Mouse (Mus musculus) embryonic facial prominence, embryonic 11.5 days (tissue): ENCODE data around the gene Bricd5. TPM values are rescaled to one million over a fixed set of nuclear protein-coding genes. Genes with fewer than 3 reads are reported as not detected.

Experiments
- ATAC-seq: fragments of 200-750 bp; cut with Nextera tagmentation; replicated peaks from 2 replicates; pipeline ENCODE4 v1.8.0; 2017; ENCODE audit warnings: low read depth; ENCODE audit not compliant: insufficient number of reproducible peaks, low FRiP score, low TSS enrichment
- DNase-seq: peaks from one replicate; pipeline ENCODE4 v3.0.0-alpha.2; 2015; ENCODE audit warnings: low spot score
- H3K27ac ChIP-seq: fragments of 300-500 bp; sonication (generic); replicated peaks from 2 replicates; pipeline ENCODE4 v1.5.1; 2014; ENCODE audit warnings: mild to moderate bottlenecking, low read depth, low read length, control low read depth
- H3K27me3 ChIP-seq: fragments of 300-500 bp; sonication (generic); 2 replicates; pipeline ENCODE4 v1.6.1; 2014; ENCODE audit warnings: mild to moderate bottlenecking, low read length, moderate library complexity, mixed read lengths; ENCODE audit not compliant: control insufficient read depth, insufficient read depth
- H3K36me3 ChIP-seq: fragments of 300-500 bp; sonication (generic); replicated peaks from 2 replicates; pipeline ENCODE4 v1.6.1; 2014; ENCODE audit warnings: low read depth, mild to moderate bottlenecking, low read length, moderate library complexity, mixed read lengths; ENCODE audit not compliant: control insufficient read depth, insufficient read depth
- H3K4me1 ChIP-seq: fragments of 300-500 bp; sonication (generic); 2 replicates; pipeline ENCODE4 v1.6.1; 2014; ENCODE audit warnings: low read length, mixed read lengths; ENCODE audit not compliant: control insufficient read depth, insufficient read depth
- H3K4me2 ChIP-seq: fragments of 300-500 bp; sonication (generic); 2 replicates; pipeline ENCODE4 v1.6.1; 2014; ENCODE audit warnings: low read depth, mild to moderate bottlenecking, control low read depth, low read length, moderate library complexity
- H3K4me3 ChIP-seq: fragments of 300-500 bp; sonication (generic); 2 replicates; pipeline ENCODE4 v1.5.1; 2014; ENCODE audit warnings: low read depth, low read length, control low read depth
- H3K9ac ChIP-seq: fragments of 300-500 bp; sonication (generic); replicated peaks from 2 replicates; pipeline ENCODE4 v1.6.1; 2014; ENCODE audit warnings: mild to moderate bottlenecking, control low read depth, low read length
- H3K9me3 ChIP-seq: fragments of 300-500 bp; sonication (generic); replicated peaks from 2 replicates; pipeline ENCODE4 v1.6.1; 2016; ENCODE audit warnings: mild to moderate bottlenecking, low read length, inconsistent platforms, mixed read lengths; ENCODE audit not compliant: control insufficient read depth
- WGBS: fragments of 180-500 bp; shearing (Covaris S2); extraction: QIAGEN DNeasy Blood & Tissue Kit; methylation state at CpG from one replicate; pipeline ENCODE4 v1.1.7; 2014; 5-methylcytosine and 5-hydroxymethylcytosine counted together
- polyA plus RNA-seq: library from polyadenylated mRNA; unstranded; fragments of >200 nt; fragmentation: Nextera tagmentation; extraction: Ambion mirVana; gene quantifications from 2 replicates; pipeline ENCODE4 v1.2.1, GENCODE M21; 2014

Bricd5 gene
- polyA plus RNA-seq, 1 experiment from 2014 or later: not detected

GRCm38 (mm10) chr17:24481027-24481815, 7.5 kb downstream of the Bricd5 start:
- Histone ChIP-seq H3K4me1 (peaks cover 3% of the 10 kb centered on the region), H3K4me3 (no peak overlapping the region), H3K9ac (no peak overlapping the region), H3K9me3 (no peaks in the 10 kb centered on the region), H3K27me3 (no peaks in the 10 kb centered on the region), H3K27ac (no peak overlapping the region), H3K4me2 (no peak overlapping the region), H3K36me3 (peaks cover 5% of the 10 kb centered on the region)
- DNase-seq: no peak
- no peak for ATAC-seq
- 96% methylated on average over 20 of the region's 20 CpGs for WGBS

- Histone ChIP-seq H3K36me3 (no peaks in the 10 kb centered on the region), H3K27ac (no peak overlapping the region), H3K9ac (no peak overlapping the region), H3K9me3 (no peaks in the 10 kb centered on the region), H3K4me3 (no peak overlapping the region), H3K27me3 (peaks cover 3% of the 10 kb centered on the region), H3K4me2 (no peak overlapping the region), H3K4me1 (no peaks in the 10 kb centered on the region; the same call in 1 of the 2 replicates)
- no peak for ATAC-seq
- 81% methylated on average over 3 of the region's 3 CpGs for WGBS
- no peak for DNase-seq
Measured at GRCm38 (mm10) chr17:24483495-24483894, 9.8 kb downstream of the Bricd5 start.

- Histone ChIP-seq H3K36me3 (no peaks in the 10 kb centered on the region), H3K9ac (peak overlapping the region; percentile 3; the same call in 1 of the 2 replicates), H3K27ac (no peak overlapping the region), H3K27me3 (peaks cover 5% of the 10 kb centered on the region), H3K4me2 (no peak overlapping the region), H3K4me3 (no peak overlapping the region), H3K9me3 (no peaks in the 10 kb centered on the region), H3K4me1 (peaks cover 5% of the 10 kb centered on the region)
- ATAC-seq (no peak; the same call in 1 of the 2 replicates), DNase-seq (no peak)
- WGBS: 46% methylated on average over 11 of the region's 11 CpGs
Measured at GRCm38 (mm10) chr17:24485090-24485860, 11.6 kb downstream of the Bricd5 start.

GRCm38 (mm10) chr17:24488186-24488661, 14.5 kb downstream of the Bricd5 start, which contains the start of gene Caskin1:
Gene Caskin1, plus strand, starts transcription at chr17:24488601.
- H3K27ac ChIP-seq: peak within 1 kb of the TSS; percentile 65
- H3K4me1 ChIP-seq: peaks cover 5% of the 10 kb centered on the region
- peak within 1 kb of the TSS; percentile 78 for H3K9ac ChIP-seq
- H3K4me3 ChIP-seq: peak within 1 kb of the TSS; percentile 75
- peak within 1 kb of the TSS; percentile 98 for H3K4me2 ChIP-seq
- peak; percentile 53 for DNase-seq
- WGBS: 0% methylated on average over 34 of the region's 45 CpGs
- peak; percentile 45 for ATAC-seq
- H3K36me3 ChIP-seq: no peaks in the 10 kb centered on the region
- peaks cover 5% of the 10 kb centered on the region for H3K27me3 ChIP-seq
- H3K9me3 ChIP-seq: no peaks in the 10 kb centered on the region

- peak overlapping the region; percentile 75 for H3K4me3 ChIP-seq
- H3K27me3 ChIP-seq: peaks cover 5% of the 10 kb centered on the region
- peak overlapping the region; percentile 65 for H3K27ac ChIP-seq
- WGBS: under 1% methylated on average over 66 of the region's 81 CpGs
- no peaks in the 10 kb centered on the region for H3K36me3 ChIP-seq
- peaks cover 5% of the 10 kb centered on the region for H3K4me1 ChIP-seq
- peak; percentile 55 for DNase-seq
- H3K9ac ChIP-seq: peak overlapping the region; percentile 78
- H3K4me2 ChIP-seq: peak overlapping the region; percentile 98
- peak; percentile 46 for ATAC-seq
- no peaks in the 10 kb centered on the region for H3K9me3 ChIP-seq
Measured at GRCm38 (mm10) chr17:24488662-24489264, 15.1 kb downstream of the Bricd5 start.

GRCm38 (mm10) chr17:24489265-24490030, 15.8 kb downstream of the Bricd5 start:
- peak overlapping the region; percentile 98 for H3K4me2 ChIP-seq
- peak overlapping the region; percentile 8; the same call in 1 of the 2 replicates for H3K27ac ChIP-seq
- H3K27me3 ChIP-seq: peaks cover 5% of the 10 kb centered on the region
- H3K4me1 ChIP-seq: peaks cover 5% of the 10 kb centered on the region
- H3K9me3 ChIP-seq: no peaks in the 10 kb centered on the region
- H3K4me3 ChIP-seq: peak overlapping the region; percentile 75
- no peaks in the 10 kb centered on the region for H3K36me3 ChIP-seq
- DNase-seq (no peak), ATAC-seq (peak; percentile 20; the same call in 1 of the 2 replicates)
- 19% methylated on average over 19 of the region's 19 CpGs for WGBS
- H3K9ac ChIP-seq: peak overlapping the region; percentile 78

- H3K4me1 ChIP-seq: peaks cover 5% of the 10 kb centered on the region
- ATAC-seq (no peak), DNase-seq (peak; percentile 34)
- no peak overlapping the region for H3K4me3 ChIP-seq
- H3K9ac ChIP-seq: no peak overlapping the region
- no peaks in the 10 kb centered on the region for H3K9me3 ChIP-seq
- peaks cover 5% of the 10 kb centered on the region for H3K27me3 ChIP-seq
- H3K4me2 ChIP-seq: no peak overlapping the region
- WGBS: 75% methylated on average over 4 of the region's 4 CpGs
- no peaks in the 10 kb centered on the region for H3K36me3 ChIP-seq
- H3K27ac ChIP-seq: no peak overlapping the region
Measured at GRCm38 (mm10) chr17:24490399-24490798, 16.7 kb downstream of the Bricd5 start.
